Mouse (Mus musculus) myocyte (in vitro differentiated cells): ENCODE results near the gene Nrip3. TPM values are rescaled to one million over a fixed set of nuclear protein-coding genes. Genes with fewer than 3 reads are reported as not detected.

ENCODE experiments used
- H3K27me3 ChIP-seq: one replicate; pipeline ENCODE4 v1.6.1; 2011; ENCODE audit not compliant: control insufficient read depth, insufficient read depth, insufficient read length
- H3K36me3 ChIP-seq: one replicate; pipeline ENCODE4 v1.6.1; 2011; ENCODE audit not compliant: control insufficient read depth, insufficient read depth
- H3K4me2 ChIP-seq: one replicate; pipeline ENCODE4 v1.6.1; 2011; ENCODE audit warnings: low read depth, control low read depth
- H3K4me3 ChIP-seq: one replicate; pipeline ENCODE4 v1.5.1; 2011; ENCODE audit warnings: mild to moderate bottlenecking, control low read depth, moderate library complexity
- H3K79me2 ChIP-seq: one replicate; pipeline ENCODE4 v1.6.1; 2011; ENCODE audit not compliant: control insufficient read depth, insufficient read depth
- H3ac ChIP-seq: one replicate; pipeline ENCODE4 v1.6.1; 2011; ENCODE audit not compliant: control insufficient read depth, insufficient read length
- CEBPB ChIP-seq: IDR thresholded peaks from 2 replicates; pipeline ENCODE4 v1.6.1; 2011; ENCODE audit warnings: mild to moderate bottlenecking, moderate library complexity; ENCODE audit not compliant: poor library complexity, insufficient read depth, severe bottlenecking
- E2F4 ChIP-seq: IDR thresholded peaks from one replicate; pipeline ENCODE4 v1.6.1; 2011; ENCODE audit warnings: mild to moderate bottlenecking, control low read depth, moderate library complexity; ENCODE audit not compliant: insufficient read depth
- MAX ChIP-seq: IDR thresholded peaks from one replicate; pipeline ENCODE4 v1.6.1; 2011; ENCODE audit warnings: low read depth, mild to moderate bottlenecking, control low read depth
- MYOD1 ChIP-seq, 3 experiments: IDR thresholded peaks; one replicate each; pipeline ENCODE4 v1.6.1; 2011; ENCODE audit warnings: control low read depth in 2 of 3, low read depth in 2 of 3, mild to moderate bottlenecking in 2 of 3, moderate library complexity in 1 of 3; ENCODE audit not compliant: insufficient read length in 2 of 3, control insufficient read depth in 1 of 3
- MYOG ChIP-seq, 3 experiments: IDR thresholded peaks; one replicate each; pipeline ENCODE4 v1.6.1; 2011; ENCODE audit warnings: control low read depth in 2 of 3, low read depth in 2 of 3, mild to moderate bottlenecking in 2 of 3; ENCODE audit not compliant: insufficient read length in 2 of 3, control insufficient read depth in 1 of 3, insufficient read depth in 1 of 3
- POLR2A ChIP-seq: IDR thresholded peaks from one replicate; pipeline ENCODE4 v1.6.1; 2011; ENCODE audit warnings: low read depth, mild to moderate bottlenecking, control low read depth, moderate library complexity; ENCODE audit not compliant: insufficient read length
- POLR2AphosphoS2 ChIP-seq: IDR thresholded peaks from one replicate; pipeline ENCODE4 v1.6.1; 2011; ENCODE audit warnings: low read depth, control low read depth; ENCODE audit not compliant: insufficient read length
- REST ChIP-seq: IDR thresholded peaks from one replicate; pipeline ENCODE4 v1.6.1; 2011; ENCODE audit warnings: mild to moderate bottlenecking, control low read depth, moderate library complexity; ENCODE audit not compliant: insufficient read depth, insufficient read length
- SRF ChIP-seq: IDR thresholded peaks from one replicate; pipeline ENCODE4 v1.6.1; 2011; ENCODE audit warnings: low read depth; ENCODE audit not compliant: control insufficient read depth, insufficient read length
- TCF12 ChIP-seq: IDR thresholded peaks from one replicate; pipeline ENCODE4 v1.6.1; 2011; ENCODE audit warnings: mild to moderate bottlenecking, control low read depth; ENCODE audit not compliant: poor library complexity, insufficient read depth, severe bottlenecking
- TCF3 ChIP-seq: IDR thresholded peaks from one replicate; pipeline ENCODE4 v1.6.1; 2011; ENCODE audit warnings: low read depth, control low read depth; ENCODE audit not compliant: insufficient read length
- USF1 ChIP-seq: IDR thresholded peaks from one replicate; pipeline ENCODE4 v1.6.1; 2011; ENCODE audit warnings: low read depth, mild to moderate bottlenecking, control low read depth, moderate library complexity
- polyA plus RNA-seq: library from polyadenylated mRNA; unstranded; fragments of >200 nt; fragmentation: generic; extraction: Trizol; gene quantifications from one replicate; pipeline ENCODE4 v1.2.1, GENCODE M21; 2012; ENCODE audit warnings: missing spikeins

Nrip3 gene
- polyA plus RNA-seq, 1 experiment: 0.01 TPM

DNA sequence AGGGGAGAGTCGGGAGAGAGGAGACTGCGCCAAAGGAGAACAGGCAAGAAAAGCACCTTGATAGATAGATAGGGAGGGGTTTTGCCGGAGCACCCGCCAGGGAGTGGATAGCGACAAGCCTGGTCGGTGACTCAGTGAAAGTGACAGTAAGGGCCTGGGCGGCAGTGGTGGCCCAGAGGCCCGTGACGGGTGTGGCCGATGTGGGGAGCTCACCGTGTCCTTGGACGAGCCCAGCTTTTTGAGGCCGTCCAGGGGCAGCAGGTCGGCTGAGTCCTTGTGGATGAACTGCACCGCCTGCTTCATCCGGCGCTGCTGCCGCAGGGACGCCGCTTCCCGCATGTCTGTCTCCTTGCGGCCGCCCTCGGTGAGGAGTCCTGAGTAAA, 747 bp downstream of the Nrip3 start:
- TF ChIP-seq MYOG (IDR thresholded peaks at IDR 0.05; ENCODE audit: control insufficient read depth in 1 of 3, insufficient read depth in 1 of 3, insufficient read length in 2 of 3, low read depth in 2 of 3) (no peak), MYOD1 (IDR thresholded peaks at IDR 0.05; ENCODE audit: control insufficient read depth in 1 of 3, insufficient read length in 2 of 3, low read depth in 2 of 3) (no peak), CEBPB (no peak), TCF12 (no peak)
- H3K79me2 ChIP-seq: no peaks in the 10 kb centered on the region
- peaks cover 45% of the 10 kb centered on the region for H3K27me3 ChIP-seq
- H3ac ChIP-seq: no peak overlapping the region
- H3K36me3 ChIP-seq: no peaks in the 10 kb centered on the region
- H3K4me2 ChIP-seq: peak overlapping the region; percentile 12
- H3K4me3 ChIP-seq: no peak overlapping the region

DNA sequence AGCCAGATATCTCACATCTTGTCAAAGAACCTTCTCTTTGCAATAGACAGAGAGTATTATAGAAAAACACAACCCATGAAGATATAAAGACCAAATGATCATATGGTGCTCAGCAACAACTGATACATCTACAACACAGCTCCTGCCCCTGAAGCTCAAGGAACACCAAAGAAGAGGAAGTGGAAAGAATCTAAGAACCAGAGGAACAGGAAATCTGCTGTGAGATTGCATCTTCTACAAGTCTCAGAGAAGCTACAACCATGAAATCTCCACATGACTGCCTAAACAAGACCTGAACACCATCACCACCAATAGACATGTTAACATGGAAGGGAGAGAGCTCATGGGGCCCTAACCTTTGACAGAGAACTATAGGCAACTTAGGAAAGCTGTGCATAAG, 9.6 kb downstream of the Nrip3 start:
- Histone ChIP-seq H3K36me3 (no peaks in the 10 kb centered on the region), H3ac (no peak overlapping the region), H3K4me3 (no peak overlapping the region), H3K79me2 (no peaks in the 10 kb centered on the region), H3K27me3 (peaks cover 4% of the 10 kb centered on the region), H3K4me2 (no peak overlapping the region)
- TF ChIP-seq CEBPB (no peak), TCF3 (no peak), USF1 (no peak), MYOG (IDR thresholded peaks at IDR 0.05; ENCODE audit: control insufficient read depth in 1 of 3, insufficient read depth in 1 of 3, insufficient read length in 2 of 3, low read depth in 2 of 3) (no peak), TCF12 (no peak), MAX (no peak), MYOD1 (IDR thresholded peaks at IDR 0.05; ENCODE audit: control insufficient read depth in 1 of 3, insufficient read length in 2 of 3, low read depth in 2 of 3) (no peak), POLR2AphosphoS2 (no peak), POLR2A (no peak), REST (no peak), SRF (no peak), E2F4 (no peak)

DNA sequence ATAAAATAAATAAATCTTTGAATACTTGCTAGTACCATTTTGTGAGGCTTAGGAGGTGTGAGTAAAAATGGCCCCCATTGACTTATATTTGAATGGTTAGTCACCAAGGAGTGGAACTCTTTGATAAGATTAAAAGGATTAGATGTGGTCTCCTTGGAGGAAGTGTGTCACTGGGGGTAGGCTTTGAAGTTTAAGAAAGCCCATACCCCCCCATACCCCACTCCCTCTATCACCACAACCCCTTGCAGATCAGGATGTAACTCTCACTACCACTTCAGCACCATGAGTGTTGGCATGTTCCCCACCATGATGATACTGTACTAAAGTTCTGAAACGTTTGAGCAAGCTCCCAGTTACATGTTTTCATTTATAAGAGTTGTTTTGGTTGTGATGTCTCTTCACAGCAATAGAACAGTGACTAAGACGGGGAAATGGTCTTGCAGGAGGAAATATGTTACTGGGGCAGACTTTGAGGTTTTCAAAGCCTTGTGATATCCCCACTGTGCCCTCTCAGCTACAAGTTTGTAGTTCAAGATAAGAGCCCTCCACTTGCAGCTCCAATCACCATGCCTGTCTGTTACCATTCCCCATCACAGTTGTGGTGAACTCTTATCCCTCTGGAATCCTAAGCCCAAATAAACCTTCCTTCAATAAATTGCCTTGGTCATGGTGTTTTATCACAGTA, 13.0 kb downstream of the Nrip3 start:
- Histone ChIP-seq H3K4me2 (no peak overlapping the region), H3K4me3 (no peak overlapping the region), H3K27me3 (peaks cover 6% of the 10 kb centered on the region), H3ac (no peak overlapping the region), H3K36me3 (no peaks in the 10 kb centered on the region), H3K79me2 (no peaks in the 10 kb centered on the region)
- TF ChIP-seq REST: no peak
- TF ChIP-seq E2F4: no peak
- TF ChIP-seq MAX: no peak
- TF ChIP-seq POLR2A: no peak
- no peak for TF ChIP-seq MYOG (IDR thresholded peaks at IDR 0.05; ENCODE audit: control insufficient read depth in 1 of 3, insufficient read depth in 1 of 3, insufficient read length in 2 of 3, low read depth in 2 of 3)
- no peak for TF ChIP-seq MYOD1 (IDR thresholded peaks at IDR 0.05; ENCODE audit: control insufficient read depth in 1 of 3, insufficient read length in 2 of 3, low read depth in 2 of 3)
- TF ChIP-seq TCF12: no peak
- no peak for TF ChIP-seq SRF
- no peak for TF ChIP-seq CEBPB
- no peak for TF ChIP-seq TCF3
- TF ChIP-seq USF1: no peak
- TF ChIP-seq POLR2AphosphoS2: no peak

DNA sequence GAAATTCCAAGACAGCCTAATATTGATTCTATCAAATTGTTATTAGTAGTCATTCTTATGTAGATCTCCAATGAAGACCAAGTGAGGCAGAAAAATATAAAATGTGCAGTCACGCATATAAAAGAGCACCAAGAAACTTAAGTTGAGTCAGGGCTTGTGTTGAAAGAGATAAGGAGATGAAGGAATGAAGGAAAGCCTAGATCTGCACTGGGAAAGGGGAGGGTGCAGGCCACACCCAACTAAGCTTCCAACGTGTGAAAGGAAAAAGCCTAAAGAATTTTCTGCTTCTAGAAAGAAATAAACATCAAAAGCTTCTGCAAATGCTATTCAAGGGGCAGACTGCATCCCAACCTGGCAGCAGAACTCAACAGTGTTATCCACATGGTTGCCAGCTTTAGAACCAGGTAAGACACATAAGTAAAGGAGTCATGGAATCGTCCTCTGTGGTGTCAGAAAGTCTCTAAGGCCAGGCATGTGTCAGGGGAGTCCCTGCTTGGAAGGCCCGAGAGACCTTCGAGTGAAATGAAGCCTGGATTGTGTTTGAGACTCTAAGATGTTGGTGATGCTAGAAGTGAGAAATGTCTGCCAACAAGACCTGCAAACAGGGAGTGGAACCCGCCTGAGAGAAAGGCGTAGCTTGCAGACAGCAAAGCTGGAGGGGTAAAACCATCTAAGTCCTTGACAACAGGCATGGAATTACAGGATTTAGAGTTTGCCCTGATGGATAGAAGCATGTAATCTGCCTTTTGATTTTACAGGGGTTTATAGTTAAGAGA, 14.1 kb downstream of the Nrip3 start:
- Histone ChIP-seq H3K79me2 (no peaks in the 10 kb centered on the region), H3ac (no peak overlapping the region), H3K4me2 (no peak overlapping the region), H3K36me3 (no peaks in the 10 kb centered on the region), H3K4me3 (no peak overlapping the region), H3K27me3 (peaks cover 6% of the 10 kb centered on the region)
- TF ChIP-seq USF1 (no peak), MYOG (IDR thresholded peaks at IDR 0.05; ENCODE audit: control insufficient read depth in 1 of 3, insufficient read depth in 1 of 3, insufficient read length in 2 of 3, low read depth in 2 of 3) (no peak), POLR2A (no peak), TCF3 (no peak), E2F4 (no peak), CEBPB (no peak), REST (no peak)

DNA sequence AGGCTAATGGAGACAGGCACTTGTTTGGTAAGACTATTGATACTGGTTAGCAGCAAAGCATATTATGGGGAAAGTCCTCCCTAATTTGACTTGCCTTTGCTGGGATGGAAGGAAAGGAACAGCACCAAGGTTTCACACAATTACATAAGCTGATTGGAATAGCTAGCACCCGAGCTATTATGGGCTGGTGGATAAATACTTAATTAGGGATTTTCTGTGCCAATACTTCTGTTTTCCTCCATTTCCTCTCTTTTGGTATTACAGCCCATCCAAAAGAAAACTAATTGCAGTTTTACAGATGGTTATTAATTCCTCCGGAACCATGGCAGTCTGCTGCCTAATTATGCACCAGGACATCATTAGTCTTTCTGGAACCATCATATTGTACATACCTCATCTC, 17.8 kb downstream of the Nrip3 start:
- Histone ChIP-seq H3K36me3 (no peaks in the 10 kb centered on the region), H3K79me2 (no peaks in the 10 kb centered on the region), H3K27me3 (peaks cover 6% of the 10 kb centered on the region), H3K4me2 (no peak overlapping the region), H3K4me3 (no peak overlapping the region), H3ac (no peak overlapping the region)
- TF ChIP-seq TCF3: no peak
- TF ChIP-seq CEBPB: no peak
- TF ChIP-seq MYOG (IDR thresholded peaks at IDR 0.05; ENCODE audit: control insufficient read depth in 1 of 3, insufficient read depth in 1 of 3, insufficient read length in 2 of 3, low read depth in 2 of 3): no peak
- TF ChIP-seq REST: no peak
- TF ChIP-seq POLR2AphosphoS2: no peak
- TF ChIP-seq MYOD1 (IDR thresholded peaks at IDR 0.05; ENCODE audit: control insufficient read depth in 1 of 3, insufficient read length in 2 of 3, low read depth in 2 of 3): no peak
- no peak for TF ChIP-seq E2F4
- TF ChIP-seq USF1: no peak
- TF ChIP-seq MAX: no peak
- no peak for TF ChIP-seq POLR2A
- TF ChIP-seq TCF12: no peak
- TF ChIP-seq SRF: no peak
